Mouse (Mus musculus): ENCODE results near the gene Fut2.

Gene Fut2

DNA sequence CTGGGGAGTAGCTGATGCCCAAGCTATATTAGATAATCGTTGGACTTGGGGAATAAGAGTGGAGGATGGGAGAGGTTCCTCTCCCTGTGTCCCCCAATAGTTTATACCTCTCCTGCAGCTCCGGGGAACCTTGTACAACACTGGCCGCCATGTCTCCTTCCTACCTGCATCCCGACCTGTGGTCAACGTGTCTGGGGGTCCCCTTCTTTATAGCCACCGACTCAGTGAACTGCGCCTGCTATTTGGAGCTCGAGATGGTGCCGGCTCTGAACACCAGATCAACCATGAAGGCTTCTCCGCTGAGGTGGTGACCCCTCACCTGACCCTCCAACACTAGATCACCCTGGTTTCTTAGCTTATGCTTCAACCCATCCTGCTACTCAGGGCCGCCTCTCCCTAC, 36.1 kb upstream of the Fut2 start:
- no peak for DNase-seq

- no peak for DNase-seq
Measured at GRCm38 (mm10) chr7:45701607-45702006, 35.4 kb upstream of the Fut2 start.

- DNase-seq, result no peak
Measured at GRCm38 (mm10) chr7:45701072-45701471, 34.9 kb upstream of the Fut2 start.

GRCm38 (mm10) chr7:45700301-45701015, 34.3 kb upstream of the Fut2 start:
- DNase-seq, result peak; percentile 85

- DNase-seq, result no peak
Measured at GRCm38 (mm10) chr7:45699523-45700141, 33.4 kb upstream of the Fut2 start, which contains the start of gene Car11. TSS of gene Car11 (plus strand) at chr7:45699843.

- DNase-seq, result no peak
Measured at GRCm38 (mm10) chr7:45697894-45698293, 31.7 kb upstream of the Fut2 start.

GRCm38 (mm10) chr7:45695098-45695497, 28.9 kb upstream of the Fut2 start:
- no peak for DNase-seq

DNA sequence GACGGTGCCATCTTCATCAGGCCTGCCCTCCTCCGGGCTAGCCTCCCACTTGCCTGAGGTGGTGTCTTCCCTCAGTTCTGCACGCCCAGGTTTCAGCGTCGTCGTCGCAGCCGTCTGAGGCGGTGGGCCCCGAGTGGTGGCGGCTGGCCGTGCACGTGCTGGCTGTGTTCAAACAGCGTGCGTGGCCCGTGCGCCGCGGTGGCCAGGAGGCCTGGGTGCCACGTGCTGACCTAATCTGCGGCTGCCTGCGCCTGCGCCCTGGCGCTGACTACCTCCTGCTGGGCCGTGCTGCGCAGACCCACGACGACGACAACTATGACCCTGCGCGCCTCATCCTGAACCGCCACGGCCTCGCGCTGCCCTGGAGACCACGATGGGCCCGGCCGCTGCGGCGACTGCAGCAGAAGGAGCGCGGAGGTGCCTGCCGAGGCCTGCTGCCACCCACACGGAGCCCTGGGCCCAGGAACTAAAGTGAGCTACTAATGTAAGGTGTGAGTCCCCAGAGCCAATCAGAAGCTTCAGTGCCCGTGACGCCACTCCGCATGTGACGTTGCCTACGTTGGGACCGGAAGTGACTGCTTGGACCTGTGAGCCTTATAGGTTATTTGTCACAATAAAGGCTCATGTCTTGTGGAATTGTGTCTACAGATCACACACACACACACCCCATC, 27.9 kb upstream of the Fut2 start, which contains the start of gene Sec1:
Gene Sec1, minus strand, starts transcription at position 482 of the 671 bp plus-strand sequence.
- no peak for DNase-seq

GRCm38 (mm10) chr7:45692364-45692763, 26.2 kb upstream of the Fut2 start:
- DNase-seq, result no peak

DNA sequence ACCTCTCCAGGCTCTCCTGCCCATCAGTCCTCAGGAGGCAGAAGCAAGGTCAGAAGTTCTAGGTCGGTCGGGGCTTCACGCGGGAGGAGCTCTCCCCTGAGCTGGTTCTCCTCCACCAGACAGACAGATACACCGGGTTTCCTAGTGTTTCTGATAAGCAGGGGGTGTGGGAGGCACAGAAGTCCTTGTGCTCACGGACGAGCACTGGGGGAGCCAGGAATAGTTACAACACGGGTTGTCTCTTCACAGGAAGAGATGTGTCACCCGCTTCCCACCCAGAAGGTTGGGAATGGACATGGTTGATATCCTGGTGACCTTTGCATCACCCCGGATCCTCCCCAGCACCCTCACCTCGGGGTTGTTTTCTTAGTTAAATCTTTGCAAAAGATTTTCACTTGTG, 23.6 kb upstream of the Fut2 start:
- DNase-seq, result no peak

GRCm38 (mm10) chr7:45689099-45689498, 22.9 kb upstream of the Fut2 start:
- DNase-seq, result no peak

GRCm38 (mm10) chr7:45686841-45687240, 20.6 kb upstream of the Fut2 start:
- DNase-seq, result no peak

- no peak for DNase-seq
Measured at GRCm38 (mm10) chr7:45685811-45686210, 19.6 kb upstream of the Fut2 start.

DNA sequence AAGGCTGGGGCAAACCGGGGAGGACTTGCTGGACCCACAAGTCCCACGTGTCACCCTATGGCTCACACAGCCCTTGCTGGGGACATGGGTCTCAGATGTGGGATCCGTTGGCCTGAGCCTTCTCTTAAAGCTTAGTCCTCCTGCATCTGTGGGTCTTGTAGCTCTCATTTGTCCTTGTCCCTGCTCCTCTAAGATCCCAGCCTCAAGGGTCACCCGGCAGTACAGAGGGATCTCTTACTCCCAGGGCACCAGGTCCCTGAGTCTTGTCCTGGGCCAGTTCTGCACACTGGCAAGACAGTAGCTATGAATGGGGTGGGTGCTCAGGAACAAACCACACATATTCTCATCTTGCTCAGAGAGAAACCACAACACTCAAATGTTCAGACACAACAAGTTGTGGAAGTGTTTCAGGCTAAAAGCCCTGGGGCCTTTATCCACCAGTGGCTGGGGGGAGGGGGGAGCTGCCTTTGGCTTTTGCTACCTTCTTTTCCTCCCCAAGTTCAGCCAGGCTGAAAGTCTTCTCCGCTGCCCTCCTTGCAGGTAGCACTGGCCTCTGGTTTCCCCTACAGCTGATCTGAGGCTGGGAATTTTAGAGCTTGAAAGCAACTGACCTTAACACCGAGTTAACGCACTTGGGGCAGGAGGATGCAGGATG, 17.3 kb upstream of the Fut2 start, which contains the start of gene Ntn5:
Gene Ntn5, plus strand, starts transcription at position 627 of the 655 bp plus-strand sequence.
- DNase-seq, result no peak

DNA sequence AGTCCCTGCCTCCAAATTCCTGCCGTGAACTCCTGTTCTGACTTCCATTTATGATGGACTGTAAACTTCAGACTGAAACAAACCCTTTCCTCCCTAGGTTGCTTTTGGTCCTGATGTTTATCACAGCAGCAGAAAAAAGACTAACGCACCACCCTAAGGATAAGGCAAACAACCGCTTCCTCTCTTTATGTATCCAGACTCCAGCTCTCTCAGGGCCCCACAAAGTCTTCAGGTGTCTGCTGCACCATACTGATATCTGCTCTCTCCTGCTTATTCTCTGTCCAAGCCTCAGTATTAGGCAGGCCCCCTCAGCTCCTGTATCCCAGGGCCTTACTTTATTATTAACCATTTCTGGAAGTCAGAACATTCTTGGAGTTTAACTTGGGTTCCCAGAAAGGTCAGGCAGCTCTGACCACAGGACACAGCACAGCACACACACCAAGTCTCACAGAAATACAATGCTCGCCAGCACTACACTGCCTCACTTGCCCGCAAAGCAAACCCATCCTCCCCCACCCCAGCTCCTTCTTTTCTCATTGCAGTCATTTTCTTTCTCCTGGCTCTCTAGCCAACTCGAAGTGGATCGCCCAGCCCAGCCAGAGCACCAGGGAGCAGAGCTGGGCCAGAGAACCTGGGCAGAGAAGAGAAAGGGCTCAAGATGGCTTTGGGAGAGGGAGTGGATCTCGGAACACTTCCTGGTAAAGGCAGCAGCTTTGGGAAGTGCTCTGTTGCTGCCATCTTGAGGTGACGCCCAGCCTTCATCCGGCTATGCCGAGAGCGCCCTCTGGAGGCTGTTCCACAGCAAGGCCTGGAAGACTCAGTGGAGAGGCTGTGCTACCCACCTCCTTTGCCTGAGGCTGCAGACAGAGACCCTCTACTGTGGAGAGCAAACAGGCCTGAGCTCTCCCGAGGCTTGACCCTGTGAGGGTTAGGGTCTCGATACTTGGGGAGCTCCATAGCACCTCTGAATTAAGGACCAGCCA, 16.2 kb upstream of the Fut2 start:
- DNase-seq, result peak; percentile 88

DNA sequence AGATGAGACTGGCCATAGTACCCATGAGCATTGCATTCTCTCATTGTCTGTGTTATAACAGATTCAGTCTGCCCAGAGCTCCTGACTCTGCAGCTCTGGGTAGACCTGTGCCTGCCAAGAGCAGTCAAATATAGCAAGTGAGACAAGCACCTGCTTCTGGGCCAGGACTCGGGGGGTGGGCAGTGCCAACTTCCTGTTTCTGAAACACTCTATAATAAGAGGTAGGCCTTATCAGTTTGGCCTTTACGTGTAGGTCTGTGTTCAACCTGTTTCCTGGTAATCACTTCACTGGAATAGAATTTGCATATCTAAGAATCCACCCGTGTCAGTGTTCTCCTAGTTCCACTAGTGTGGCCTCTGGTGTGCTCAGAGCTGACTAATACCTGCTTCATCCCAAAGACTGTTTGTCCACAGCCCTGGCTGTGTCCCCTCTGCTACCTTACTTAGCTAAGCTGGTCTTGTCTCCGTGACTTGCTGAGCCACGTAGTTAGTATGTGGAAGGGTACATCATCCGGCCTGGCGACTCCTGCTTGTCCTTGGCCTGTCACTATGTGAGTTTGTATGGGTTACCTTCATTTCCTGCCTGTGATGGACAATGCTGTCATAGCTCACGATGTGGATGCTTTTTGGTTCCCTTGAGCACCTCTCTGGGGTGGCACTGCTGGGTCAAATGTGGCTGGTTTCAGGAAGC, 15.0 kb upstream of the Fut2 start:
- no peak for DNase-seq

DNA sequence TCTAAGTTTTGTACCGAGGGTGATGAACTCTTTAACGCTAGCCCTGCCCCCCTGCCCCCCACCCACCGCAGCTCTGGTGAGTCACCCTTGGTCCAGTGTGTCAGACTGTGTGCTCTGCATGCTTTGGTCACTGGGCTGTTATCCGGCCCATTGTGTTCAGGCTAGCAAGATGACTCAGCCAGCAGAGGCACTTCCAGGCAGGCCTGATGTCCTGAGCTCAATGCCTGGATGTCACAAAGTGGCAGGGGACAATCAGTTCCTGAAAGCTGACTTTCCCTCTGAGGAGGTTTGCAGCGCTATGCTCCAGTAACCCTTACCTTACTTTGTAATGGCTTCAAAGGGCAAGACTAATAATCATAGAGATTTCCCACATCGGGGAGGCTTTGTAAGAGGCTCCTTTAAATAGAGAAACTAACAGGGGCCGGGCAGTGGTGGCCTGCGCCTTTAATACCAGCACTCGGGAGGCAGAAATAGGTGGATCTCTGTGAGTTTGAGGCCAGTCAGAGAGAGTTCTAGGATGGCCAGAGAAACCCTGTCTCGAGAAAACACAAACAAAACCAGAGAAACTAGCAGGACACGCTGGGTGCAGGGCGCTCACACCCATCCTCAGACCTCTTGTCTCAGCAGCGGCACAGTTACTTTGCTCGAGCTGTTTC, 13.9 kb upstream of the Fut2 start:
- no peak for DNase-seq

GRCm38 (mm10) chr7:45678513-45678912, 12.3 kb upstream of the Fut2 start:
- no peak for DNase-seq

DNA sequence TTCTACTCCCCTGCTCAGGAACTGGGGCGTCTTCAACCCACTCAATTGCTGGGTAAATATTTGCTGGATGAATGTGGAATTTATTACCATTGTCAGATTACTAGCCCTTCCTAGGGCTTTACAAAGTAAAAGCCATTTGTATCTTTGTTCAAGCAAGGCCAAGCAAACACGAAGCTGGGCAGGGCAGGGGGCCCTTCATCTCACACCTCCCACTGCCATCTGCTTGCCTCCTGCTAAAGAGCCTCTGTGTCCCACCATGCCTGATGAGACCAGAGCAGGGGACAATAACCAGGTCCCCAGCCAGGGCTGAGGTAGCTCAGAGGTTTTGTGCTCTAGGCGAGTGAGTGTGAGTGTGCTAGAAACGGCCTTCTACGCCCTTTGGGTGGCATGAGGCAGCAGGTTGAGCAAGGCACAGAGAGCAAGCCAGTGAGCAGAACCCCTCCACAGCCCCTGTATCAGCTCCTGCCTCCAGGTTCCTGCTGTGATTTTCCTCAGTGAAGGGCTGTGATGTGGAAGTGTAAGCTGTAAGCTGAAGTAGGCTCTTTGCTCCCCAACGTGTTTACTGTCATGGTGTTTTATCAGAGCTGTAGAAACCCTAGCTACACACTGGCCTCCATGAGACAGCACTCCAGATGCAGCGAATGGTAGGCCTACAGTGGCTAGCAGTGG, 11.6 kb upstream of the Fut2 start:
- DNase-seq, result no peak

GRCm38 (mm10) chr7:45668921-45669320, 2.7 kb upstream of the Fut2 start:
- DNase-seq, result no peak
